Mouse (Mus musculus) CD4-positive, CD25-positive, alpha-beta regulatory T cell, adult 2 months (primary cell): ENCODE measurements around the gene Slc35d1.

ENCODE experiments used
- DNase-seq: peaks from one replicate; pipeline ENCODE4 v3.0.0-alpha.2; 2012; ENCODE audit warnings: low read depth, low spot score

Gene Slc35d1

GRCm38 (mm10) chr4:103214925-103215820 lies at the start of gene Slc35d1:
Gene Slc35d1 (minus strand): TSS chr4:103215164.
- DNase-seq = peak; percentile 84

GRCm38 (mm10) chr4:103263812-103264396 lies 48.9 kb upstream of the Slc35d1 start:
- no peak for DNase-seq

GRCm38 (mm10) chr4:103263378-103263777 lies 48.4 kb upstream of the Slc35d1 start:
- no peak for DNase-seq

GRCm38 (mm10) chr4:103258817-103259216 lies 43.9 kb upstream of the Slc35d1 start:
- DNase-seq = peak; percentile 11

GRCm38 (mm10) chr4:103253846-103254245 lies 38.9 kb upstream of the Slc35d1 start:
- DNase-seq = no peak

GRCm38 (mm10) chr4:103249436-103250085 lies 34.6 kb upstream of the Slc35d1 start:
- no peak for DNase-seq

GRCm38 (mm10) chr4:103247813-103248212 lies 32.8 kb upstream of the Slc35d1 start:
- DNase-seq = no peak

GRCm38 (mm10) chr4:103247249-103247648 lies 32.3 kb upstream of the Slc35d1 start:
- DNase-seq = no peak

GRCm38 (mm10) chr4:103232156-103232555 lies 17.2 kb upstream of the Slc35d1 start:
- no peak for DNase-seq

- no peak for DNase-seq
These were observed 7.9 kb upstream of the Slc35d1 start for GRCm38 (mm10) chr4:103222854-103223253.

GRCm38 (mm10) chr4:103221789-103222188 lies 6.8 kb upstream of the Slc35d1 start:
- DNase-seq = no peak

GRCm38 (mm10) chr4:103219011-103219410 lies 4.0 kb upstream of the Slc35d1 start:
- DNase-seq = no peak

- peak; percentile 54 for DNase-seq
These were observed 1.1 kb upstream of the Slc35d1 start for GRCm38 (mm10) chr4:103216046-103216445.

GRCm38 (mm10) chr4:103214498-103214924 lies 453 bp downstream of the Slc35d1 start:
- DNase-seq = peak; percentile 84

GRCm38 (mm10) chr4:103213859-103214497 lies 986 bp downstream of the Slc35d1 start:
- peak; percentile 70 for DNase-seq

- DNase-seq = no peak
These were observed 6.4 kb downstream of the Slc35d1 start for GRCm38 (mm10) chr4:103208553-103208952.

GRCm38 (mm10) chr4:103203646-103204045 lies 11.3 kb downstream of the Slc35d1 start:
- DNase-seq = no peak

GRCm38 (mm10) chr4:103200046-103200445 lies 14.9 kb downstream of the Slc35d1 start:
- no peak for DNase-seq

- DNase-seq = peak; percentile 48
These were observed 15.9 kb downstream of the Slc35d1 start for GRCm38 (mm10) chr4:103199086-103199485.

GRCm38 (mm10) chr4:103197401-103197800 lies 17.6 kb downstream of the Slc35d1 start:
- DNase-seq = no peak

GRCm38 (mm10) chr4:103192421-103192820 lies 22.5 kb downstream of the Slc35d1 start:
- peak; percentile 35 for DNase-seq
